Mouse (Mus musculus) MEL (cell line): ENCODE measurements around the gene Ctbs.

ENCODE experiments used
- BHLHE40 ChIP-seq: IDR thresholded peaks from 2 replicates; pipeline ENCODE4 v1.6.1; 2012; ENCODE audit warnings: low read depth, mild to moderate bottlenecking, inconsistent platforms, low read length, improper control_type of control experiment, borderline replicate concordance
- CTCF ChIP-seq, 3 experiments: IDR thresholded peaks in 2 of 3; conservative IDR thresholded peaks in 1 of 3; 2 replicates each; pipeline ENCODE4 v1.5.1; 2011 to 2012; ENCODE audit warnings: low read length in 3 of 3, low read depth in 2 of 3, mild to moderate bottlenecking in 2 of 3, improper control_type of control experiment in 1 of 3, inconsistent platforms in 1 of 3, mixed read lengths in 1 of 3, moderate library complexity in 1 of 3; ENCODE audit not compliant: control insufficient read depth in 1 of 3, insufficient read depth in 1 of 3, poor library complexity in 1 of 3, severe bottlenecking in 1 of 3
- KAT2A ChIP-seq: conservative IDR thresholded peaks from 2 replicates; pipeline ENCODE4 v1.6.1; 2012; ENCODE audit warnings: low read depth, low read length, improper control_type of control experiment, inconsistent platforms
- MYC ChIP-seq: IDR thresholded peaks from 2 replicates; pipeline ENCODE4 v1.6.1; 2011; ENCODE audit warnings: low read depth, mild to moderate bottlenecking, low read length, improper control_type of control experiment, moderate library complexity
- POLR2A ChIP-seq, 2 experiments: IDR thresholded peaks; 2 replicates each; pipeline ENCODE4 v1.6.1; 2011 to 2012; ENCODE audit warnings: low read length in 2 of 2, mild to moderate bottlenecking in 2 of 2, control low read depth in 1 of 2, improper control_type of control experiment in 1 of 2, low read depth in 1 of 2, moderate library complexity in 1 of 2; ENCODE audit not compliant: control insufficient read depth in 1 of 2, insufficient read depth in 1 of 2, poor library complexity in 1 of 2
- RCOR1 ChIP-seq: IDR thresholded peaks from 2 replicates; pipeline ENCODE4 v1.6.1; 2012; ENCODE audit warnings: low read depth, mild to moderate bottlenecking, inconsistent platforms, low read length, improper control_type of control experiment
- USF1 ChIP-seq: IDR thresholded peaks from 2 replicates; pipeline ENCODE4 v1.6.1; 2014; ENCODE audit warnings: low read depth, mild to moderate bottlenecking, inconsistent platforms, low read length, improper control_type of control experiment, moderate library complexity
- ZNF384 ChIP-seq: IDR thresholded peaks from 2 replicates; pipeline ENCODE4 v1.6.1; 2012; ENCODE audit warnings: low read depth, mild to moderate bottlenecking, inconsistent platforms, low read length, improper control_type of control experiment

GRCm38 (mm10) chr3:146412480-146412879 lies 37.1 kb upstream of the Ctbs start:
- TF ChIP-seq KAT2A, result no peak
- no peak for TF ChIP-seq MYC
- no peak for TF ChIP-seq RCOR1
- TF ChIP-seq POLR2A (IDR thresholded peaks at IDR 0.05; ENCODE audit: control insufficient read depth in 1 of 2, insufficient read depth in 1 of 2, low read depth in 1 of 2, low read length in 2 of 2, poor library complexity in 1 of 2), result no peak
- TF ChIP-seq USF1, result no peak
- no peak for TF ChIP-seq BHLHE40
- no peak for TF ChIP-seq CTCF (IDR thresholded peaks at IDR 0.05 in 2 of 3, conservative IDR thresholded peaks at IDR 0.05 in 1 of 3; ENCODE audit: control insufficient read depth in 1 of 3, insufficient read depth in 1 of 3, low read depth in 2 of 3, low read length in 3 of 3, poor library complexity in 1 of 3, severe bottlenecking in 1 of 3)
- no peak for TF ChIP-seq ZNF384
